Mouse (Mus musculus) MEL (cell line): ENCODE measurements around the gene Rab13.

Experiments
- CTCF ChIP-seq, 3 experiments: IDR thresholded peaks in 2 of 3; conservative IDR thresholded peaks in 1 of 3; 2 replicates each; pipeline ENCODE4 v1.5.1; 2011 to 2012; ENCODE audit warnings: low read length in 3 of 3, low read depth in 2 of 3, mild to moderate bottlenecking in 2 of 3, improper control_type of control experiment in 1 of 3, inconsistent platforms in 1 of 3, mixed read lengths in 1 of 3, moderate library complexity in 1 of 3; ENCODE audit not compliant: control insufficient read depth in 1 of 3, insufficient read depth in 1 of 3, poor library complexity in 1 of 3, severe bottlenecking in 1 of 3
- EP300 ChIP-seq, 2 experiments: IDR thresholded peaks; 2 replicates each; pipeline ENCODE4 v1.6.1; 2011; ENCODE audit warnings: improper control_type of control experiment in 2 of 2, low read length in 2 of 2, low read depth in 1 of 2, mild to moderate bottlenecking in 1 of 2
- GATA1 ChIP-seq: IDR thresholded peaks from 2 replicates; pipeline ENCODE4 v1.6.1; 2011; ENCODE audit warnings: low read depth, low read length, improper control_type of control experiment
- MEF2A ChIP-seq: IDR thresholded peaks from 2 replicates; pipeline ENCODE4 v1.6.1; 2014; ENCODE audit warnings: low read depth, mild to moderate bottlenecking, inconsistent platforms, low read length, improper control_type of control experiment; ENCODE audit not compliant: poor library complexity, insufficient replicate concordance, severe bottlenecking; ENCODE audit errors: extremely low read depth
- MYC ChIP-seq: IDR thresholded peaks from 2 replicates; pipeline ENCODE4 v1.6.1; 2011; ENCODE audit warnings: low read depth, mild to moderate bottlenecking, low read length, improper control_type of control experiment, moderate library complexity
- RAD21 ChIP-seq: IDR thresholded peaks from 2 replicates; pipeline ENCODE4 v1.6.1; 2011; ENCODE audit warnings: mild to moderate bottlenecking, low read depth, low read length, improper control_type of control experiment
- ZC3H11A ChIP-seq: IDR thresholded peaks from 2 replicates; pipeline ENCODE4 v1.6.1; 2012; ENCODE audit warnings: low read depth, mild to moderate bottlenecking, inconsistent platforms, low read length, improper control_type of control experiment
- ZMIZ1 ChIP-seq: IDR thresholded peaks from 2 replicates; pipeline ENCODE4 v1.6.1; 2012; ENCODE audit warnings: low read depth, mild to moderate bottlenecking, inconsistent platforms, low read length, improper control_type of control experiment, moderate library complexity
- ZNF384 ChIP-seq: IDR thresholded peaks from 2 replicates; pipeline ENCODE4 v1.6.1; 2012; ENCODE audit warnings: low read depth, mild to moderate bottlenecking, inconsistent platforms, low read length, improper control_type of control experiment

DNA sequence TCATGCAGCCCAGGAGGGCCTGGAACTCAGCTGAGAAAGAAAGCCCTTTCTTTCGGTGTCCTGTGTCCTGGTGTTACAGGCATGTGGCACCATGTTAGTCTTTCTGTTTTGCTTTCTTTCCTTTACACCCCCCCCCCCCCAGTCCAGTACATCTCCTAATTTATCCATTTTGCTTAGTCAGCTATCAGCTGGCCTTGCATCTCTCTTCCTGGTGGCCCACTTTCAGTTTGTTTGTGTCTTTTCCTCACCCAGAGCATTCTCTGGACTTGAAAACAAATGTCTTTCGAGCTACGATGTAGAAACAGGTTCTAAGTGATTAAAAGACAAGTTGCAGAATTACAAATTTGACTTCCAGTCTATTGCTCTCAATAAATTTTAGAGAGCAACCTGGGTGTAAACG is 9.0 kb downstream of the Rab13 start:
- TF ChIP-seq CTCF (IDR thresholded peaks at IDR 0.05 in 2 of 3, conservative IDR thresholded peaks at IDR 0.05 in 1 of 3; ENCODE audit: control insufficient read depth in 1 of 3, insufficient read depth in 1 of 3, low read depth in 2 of 3, low read length in 3 of 3, poor library complexity in 1 of 3, severe bottlenecking in 1 of 3) (no peak), ZNF384 (no peak), ZC3H11A (no peak), MYC (no peak), MEF2A (no peak), EP300 (IDR thresholded peaks at IDR 0.05; ENCODE audit: low read depth in 1 of 2, low read length in 2 of 2) (no peak), RAD21 (no peak), ZMIZ1 (no peak), GATA1 (no peak)
